Mouse (Mus musculus) spleen, postnatal 4 days (tissue): Measurements from ENCODE around the gene Cdk12.
"Not testable (repeated sequence)": the region's sequence is repeated elsewhere in the genome, so short reads cannot be mapped to it uniquely, and the experiment has no call there.

Source experiments
- DNase-seq, 2 experiments: peaks; one replicate each; pipeline ENCODE4 v3.0.0; 2022; ENCODE audit warnings: low spot score in 2 of 2

Cdk12 gene

GRCm38 (mm10) chr11:98202641-98203350 is at the start of gene Cdk12:
Gene Cdk12, plus strand, starts transcription at chr11:98203059.
- peak; percentile 96 to 98 for DNase-seq

DNA sequence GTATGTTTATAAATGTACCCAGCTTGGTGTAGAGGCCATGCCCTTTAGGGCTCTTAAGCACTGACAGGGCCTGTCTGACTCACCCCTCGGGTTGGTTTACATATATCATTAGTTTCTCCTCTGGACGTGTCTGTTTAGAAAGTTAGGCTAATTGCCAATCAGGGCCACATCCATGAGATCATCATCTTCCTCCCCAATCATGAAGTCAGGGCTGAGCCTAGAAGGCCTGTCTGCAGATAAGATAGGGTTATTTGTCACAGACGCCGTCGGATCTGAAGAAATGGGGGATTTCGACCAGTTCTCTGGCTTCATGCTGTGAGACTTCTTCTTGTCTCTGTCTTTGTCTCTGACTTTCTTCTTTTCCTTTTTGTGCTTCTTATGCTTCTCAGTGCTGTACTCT is 47.8 kb upstream of the Cdk12 start:
- no peak for DNase-seq

- DNase-seq = no peak
Measured at GRCm38 (mm10) chr11:98168400-98168799, 34.5 kb upstream of the Cdk12 start.

GRCm38 (mm10) chr11:98182149-98182548 is 20.7 kb upstream of the Cdk12 start:
- DNase-seq = not testable (repeated sequence)

DNA sequence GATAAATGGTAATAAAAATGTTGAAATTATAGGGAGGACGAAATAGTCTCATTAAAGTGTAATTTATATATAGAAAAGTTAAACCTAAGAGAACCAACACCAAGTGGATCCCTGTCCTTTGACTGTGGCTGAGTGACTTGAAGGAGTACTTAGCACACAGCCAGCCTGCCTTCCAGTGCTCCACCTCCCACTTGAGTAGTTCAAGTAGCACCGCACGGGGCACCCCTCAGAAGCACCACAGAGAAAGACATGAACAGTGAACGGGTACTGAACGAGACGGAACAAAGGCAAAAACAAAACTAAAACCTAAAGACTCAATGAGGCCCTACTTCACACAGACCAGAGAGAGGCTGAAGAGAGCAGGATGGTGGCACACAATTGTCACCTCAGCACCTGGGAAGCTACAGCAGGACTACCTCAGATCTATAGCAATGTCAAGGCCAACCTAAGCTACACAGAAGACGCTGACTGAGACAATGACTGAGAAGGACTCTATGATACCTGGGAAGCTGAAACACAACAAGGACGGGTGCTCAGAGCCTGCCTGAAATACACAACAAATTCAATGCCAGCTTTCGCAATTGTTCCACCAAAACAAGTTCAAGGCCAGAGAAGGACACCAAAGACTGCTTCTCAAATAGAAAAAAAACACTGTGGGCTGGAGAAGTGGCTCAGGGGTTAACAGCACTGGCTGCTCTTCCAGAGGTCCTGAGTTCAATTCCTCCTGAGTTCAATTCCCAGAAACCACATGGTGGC is 15.0 kb upstream of the Cdk12 start:
- DNase-seq = no peak

DNA sequence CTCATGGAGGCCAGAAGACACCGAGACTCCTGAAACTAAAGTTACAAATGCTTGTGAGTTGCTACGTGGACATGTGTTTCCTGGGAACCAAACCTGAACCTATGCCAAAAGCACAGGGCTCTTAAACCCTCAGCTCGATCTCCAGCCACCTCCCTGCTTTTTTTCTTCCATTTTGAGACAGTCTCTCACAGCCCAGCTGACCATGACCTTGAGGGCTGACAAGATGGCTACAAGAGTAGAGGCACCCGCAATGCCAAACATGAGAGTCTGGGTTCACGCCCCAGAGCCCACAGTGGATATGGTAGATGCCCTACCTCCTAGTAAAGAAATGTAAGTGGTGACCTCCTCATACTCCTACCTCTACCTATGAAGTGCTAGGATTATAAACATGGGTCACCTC is 12.0 kb upstream of the Cdk12 start:
- DNase-seq = no peak

DNA sequence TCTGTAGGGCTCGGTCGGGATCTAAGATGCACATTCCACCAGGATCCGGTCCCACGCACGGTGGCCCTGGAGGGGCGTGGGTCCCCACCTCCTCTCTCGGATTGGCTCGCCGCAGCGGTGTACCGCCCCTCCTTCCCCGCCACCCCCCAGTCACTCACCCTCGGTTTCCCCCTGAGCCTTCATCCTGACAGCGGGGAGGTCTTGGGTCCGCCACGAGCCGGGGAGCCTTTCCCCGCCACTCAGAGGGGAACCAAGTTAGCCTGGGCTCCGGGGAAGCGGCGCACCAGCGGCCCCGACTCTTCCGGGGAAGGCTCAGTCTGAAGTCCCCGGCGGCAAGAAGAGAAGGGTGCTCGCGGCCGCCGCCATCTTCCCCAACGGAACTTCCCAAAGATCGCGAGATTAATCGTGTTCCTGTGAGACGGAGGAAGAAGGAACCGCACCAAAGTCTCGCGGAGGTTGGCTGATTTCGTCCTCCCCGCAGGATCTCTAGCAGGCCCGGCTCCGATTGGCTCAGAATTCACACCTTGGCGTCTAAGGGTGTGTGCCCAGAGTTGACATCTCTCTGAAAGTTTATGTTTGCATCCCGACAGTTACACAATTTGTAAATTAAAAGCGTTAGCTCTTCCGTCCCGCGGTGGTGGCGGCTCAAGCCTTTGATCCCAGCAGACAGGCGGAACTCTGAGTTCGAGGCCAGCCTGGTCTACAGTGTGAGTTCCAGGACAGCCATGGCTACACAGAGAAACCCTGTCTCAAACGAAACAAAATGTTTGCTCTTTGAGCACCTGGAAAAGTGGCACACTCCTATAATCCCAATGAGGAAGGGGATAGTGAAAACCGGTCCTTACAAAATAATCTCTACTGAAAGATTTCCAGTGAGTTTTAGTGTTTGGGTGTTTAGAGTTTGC is 9.7 kb upstream of the Cdk12 start, which contains the start of gene Med1:
TSS of gene Med1 (minus strand) at position 393 of the 905 bp plus-strand sequence.
- DNase-seq = peak; percentile 90 to 94

GRCm38 (mm10) chr11:98201791-98202640 is 843 bp upstream of the Cdk12 start:
- peak; percentile 43 to 75 for DNase-seq

- peak; percentile 46 to 78 for DNase-seq
Measured at GRCm38 (mm10) chr11:98203351-98203911, 572 bp downstream of the Cdk12 start.

DNA sequence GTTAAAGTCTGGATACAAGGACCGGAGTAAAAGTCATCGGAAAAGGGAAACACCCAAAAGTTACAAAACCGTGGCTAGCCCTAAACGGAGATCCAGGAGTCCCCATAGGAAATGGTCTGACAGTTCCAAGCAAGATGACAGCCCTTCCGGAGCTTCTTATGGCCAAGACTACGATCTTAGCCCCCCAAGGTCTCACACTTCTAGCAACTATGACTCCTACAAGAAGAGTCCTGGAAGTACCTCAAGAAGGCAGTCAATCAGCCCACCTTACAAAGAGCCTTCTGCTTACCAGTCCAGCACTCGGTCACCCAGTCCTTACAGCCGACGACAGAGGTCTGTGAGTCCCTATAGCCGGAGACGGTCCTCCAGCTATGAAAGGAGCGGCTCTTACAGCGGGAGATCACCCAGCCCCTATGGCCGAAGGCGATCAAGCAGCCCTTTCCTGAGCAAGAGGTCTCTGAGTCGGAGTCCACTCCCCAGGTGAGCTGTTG is 1.1 kb downstream of the Cdk12 start:
- DNase-seq = peak; percentile 42 to 77

DNA sequence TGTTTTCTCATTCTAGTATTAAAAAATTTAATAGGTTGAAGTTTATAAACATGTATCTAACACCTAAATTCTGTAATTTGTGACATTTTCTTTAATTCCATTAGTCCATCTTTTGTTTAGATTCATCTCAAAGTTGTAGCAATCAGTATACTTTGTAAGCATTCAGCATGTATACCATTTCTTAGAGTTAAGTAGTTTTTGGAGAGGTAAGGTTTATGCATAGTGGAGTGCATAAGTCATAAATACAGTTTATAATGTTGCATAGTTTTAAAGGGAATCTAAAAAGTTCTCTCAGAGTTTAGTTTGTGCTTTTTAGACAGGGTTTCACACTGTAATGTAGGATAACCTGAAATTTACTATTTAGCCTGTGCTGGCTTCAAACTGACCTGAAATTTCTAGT is 2.6 kb downstream of the Cdk12 start:
- DNase-seq = no peak

DNA sequence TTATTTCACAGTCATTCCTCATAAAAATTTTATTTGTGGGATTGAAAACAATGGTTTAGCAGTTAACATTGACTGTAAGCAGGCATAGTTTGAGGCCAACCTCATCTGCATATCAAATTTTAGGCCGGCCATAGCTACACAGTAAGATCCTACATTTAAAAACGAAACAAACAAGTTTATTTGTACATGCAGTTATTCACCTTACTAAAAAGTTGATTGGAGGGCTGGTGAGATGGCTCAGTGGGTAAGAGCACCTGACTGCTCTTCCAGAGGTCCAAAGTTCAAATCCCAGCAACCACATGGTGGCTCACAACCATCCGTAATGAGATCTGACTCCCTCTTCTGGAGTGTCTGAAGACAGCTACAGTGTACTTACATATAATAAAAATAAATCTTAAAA is 3.4 kb downstream of the Cdk12 start:
- DNase-seq = peak in 1 of 2 experiments; percentile 35

GRCm38 (mm10) chr11:98209661-98210060 is 6.8 kb downstream of the Cdk12 start:
- not testable (repeated sequence) for DNase-seq

- DNase-seq = peak in 1 of 2 experiments; percentile 25
Measured at GRCm38 (mm10) chr11:98213311-98213710, 10.5 kb downstream of the Cdk12 start.

GRCm38 (mm10) chr11:98226349-98226748 is 23.5 kb downstream of the Cdk12 start:
- no peak for DNase-seq

DNA sequence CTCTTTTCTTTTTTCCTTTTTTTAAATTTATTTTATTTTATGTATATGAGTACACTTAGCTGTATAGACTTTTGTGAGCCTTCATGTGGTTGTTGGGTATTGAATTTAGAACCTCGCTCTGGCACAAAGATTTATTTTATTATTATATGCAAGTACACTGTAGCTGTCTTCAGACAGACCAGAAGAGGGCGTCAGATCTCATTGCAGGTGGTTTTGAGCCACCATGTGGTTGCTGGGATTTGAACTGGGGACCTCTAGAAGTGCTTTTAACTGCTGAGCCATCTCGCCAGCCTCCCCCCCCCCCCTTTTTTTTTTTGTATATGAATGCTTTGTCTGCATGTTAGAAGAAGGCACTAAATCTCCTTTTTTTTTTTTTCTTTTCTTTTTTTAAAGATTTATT is 35.6 kb downstream of the Cdk12 start:
- no peak for DNase-seq

DNA sequence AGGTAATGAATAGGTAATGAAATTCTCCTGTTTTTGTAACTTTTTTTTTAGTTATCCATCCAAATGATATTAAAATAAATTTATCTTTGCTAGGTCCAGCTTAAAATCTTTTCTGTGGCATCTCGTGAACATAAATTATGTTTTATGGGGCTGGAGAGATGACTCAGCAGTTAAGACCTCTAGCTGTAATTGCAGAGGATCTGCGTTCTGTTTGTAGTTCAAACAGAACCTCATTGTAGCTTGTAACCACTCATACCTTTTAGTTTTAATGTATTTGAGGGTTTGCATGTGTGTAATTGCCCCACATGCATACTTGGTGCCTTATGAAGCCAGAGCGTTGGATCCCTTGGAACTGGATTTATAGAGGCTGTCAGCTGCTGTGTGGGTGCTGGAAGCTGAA is 36.1 kb downstream of the Cdk12 start:
- DNase-seq = no peak

DNA sequence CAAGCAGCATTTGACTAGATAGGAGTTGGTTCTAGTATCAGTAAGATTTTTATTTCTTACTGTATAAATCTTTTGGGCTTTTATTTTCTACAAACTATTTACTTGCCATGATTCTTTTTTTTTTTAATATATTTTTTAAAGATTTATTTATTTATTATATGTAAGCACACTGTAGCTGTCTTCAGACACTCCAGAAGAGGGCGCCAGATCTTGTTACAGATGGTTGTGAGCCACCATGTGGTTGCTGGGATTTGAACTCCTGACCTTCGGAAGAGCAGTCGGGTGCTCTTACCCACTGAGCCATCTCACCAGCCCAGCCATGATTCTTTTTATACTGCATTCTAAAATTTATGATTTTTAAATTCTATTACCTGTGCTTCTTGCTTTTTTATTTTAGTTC is 40.1 kb downstream of the Cdk12 start:
- DNase-seq = not testable (repeated sequence)

- no peak for DNase-seq
Measured at GRCm38 (mm10) chr11:98244415-98244814, 41.6 kb downstream of the Cdk12 start.

DNA sequence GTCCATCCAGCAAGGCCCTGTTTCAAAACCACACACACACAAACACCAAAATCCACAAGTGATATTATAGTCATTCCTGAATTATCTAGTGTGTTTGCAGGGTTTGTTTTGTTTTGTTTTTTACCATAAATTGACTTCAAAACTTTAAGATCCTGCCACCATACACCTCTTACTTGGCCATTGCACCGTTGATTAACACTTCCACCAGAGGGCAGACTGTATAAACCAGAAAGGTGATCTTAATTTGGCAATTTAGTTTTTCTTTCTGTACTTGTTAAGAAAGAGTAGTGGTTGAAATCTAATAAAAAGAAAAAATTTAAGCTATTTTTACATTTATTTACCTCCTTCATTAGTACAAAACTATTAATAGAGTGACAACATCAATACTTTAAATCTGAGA is 44.5 kb downstream of the Cdk12 start:
- DNase-seq = no peak

DNA sequence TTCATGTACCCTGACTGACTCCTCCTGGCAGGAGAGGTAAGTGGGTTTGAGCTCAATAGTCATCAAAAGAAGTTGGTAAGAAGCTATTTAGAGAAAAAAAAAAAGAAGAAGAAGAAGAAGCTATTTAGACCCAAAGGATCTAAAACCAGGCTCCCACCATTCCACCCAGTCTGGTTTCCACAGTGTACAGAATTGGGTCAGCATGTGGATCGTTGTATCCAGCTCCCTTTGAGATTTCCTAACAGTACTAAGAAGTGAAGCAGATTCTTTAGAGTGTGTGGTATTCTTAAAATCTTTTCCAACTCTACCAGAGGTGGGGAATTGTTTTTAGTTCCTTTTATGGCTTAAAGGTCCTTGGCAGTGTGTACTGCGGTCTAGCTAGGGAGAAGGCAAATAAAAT is 50.9 kb downstream of the Cdk12 start:
- DNase-seq = no peak
